9 mouse cellular contexts compared by ENCODE assay signal in the genomic region with DNA sequence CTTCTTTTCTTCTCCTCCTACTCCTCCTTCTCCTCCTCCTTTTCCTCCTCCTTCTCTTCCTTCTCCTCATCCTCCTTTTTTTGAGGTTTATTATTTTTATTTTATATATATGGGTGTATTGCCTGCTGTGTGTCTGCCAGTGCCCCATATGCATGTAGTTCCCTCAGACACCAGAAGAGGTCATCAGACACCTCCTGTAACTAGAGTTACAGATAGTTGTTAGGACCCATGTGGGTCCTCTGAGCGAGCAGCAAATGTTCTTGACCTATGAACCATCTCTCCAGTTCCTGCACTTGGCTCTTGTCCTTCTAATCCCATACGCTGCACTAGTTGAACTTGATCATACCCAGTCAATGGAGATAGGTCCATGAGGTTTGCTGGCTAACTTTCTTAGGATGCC. TPM values are rescaled to one million over a fixed set of nuclear protein-coding genes. Genes with fewer than 3 reads are reported as not detected.
DNase-seq lines count a peak whose midpoint lies in the region; ATAC-seq and TF ChIP-seq lines count a peak whose summit lies in the region.
"Had no signal": no experiment of that assay in that cellular context is flagged by ENCODE, and none has a peak within 500 bp of the region (broad histone marks: within the 10 kb centered on the region; RNA-seq: fewer than 3 reads in every experiment).

No protein-coding gene starts in this region.

- intact Hi-C loops in heart, postnatal 36 days (cut with DNase I) = no loop called here
- intact Hi-C loops in gastrocnemius, postnatal 14 days (cut with DNase I; ENCODE audit: low total_unique reads) = no loop called here

- H3K4me3 ChIP-seq in heart, postnatal 0 days (ENCODE audit: low read depth, low read length) = no peak overlapping the region
- no peak overlapping the region for H3K4me3 ChIP-seq in thymus, adult 2 months (ENCODE audit: control insufficient read depth, insufficient read depth, low read length)
- no peak overlapping the region for H3K4me3 ChIP-seq in embryonic facial prominence, embryonic 11.5 days (ENCODE audit: low read depth, low read length)
- H3K4me3 ChIP-seq: liver, embryonic 15.5 days had no signal

- no peak overlapping the region for H3K4me2 ChIP-seq in heart, postnatal 0 days (ENCODE audit: low read depth, low read length)
- H3K4me2 ChIP-seq in embryonic facial prominence, embryonic 11.5 days (ENCODE audit: low read depth, low read length) = no peak overlapping the region
- H3K4me2 ChIP-seq: liver, embryonic 15.5 days had no signal

- no peak overlapping the region for H3K9ac ChIP-seq in heart, postnatal 0 days (replicated peaks; ENCODE audit: low read depth, low read length)
- H3K9ac ChIP-seq in embryonic facial prominence, embryonic 11.5 days (replicated peaks; ENCODE audit: low read length) = no peak overlapping the region
- H3K9ac ChIP-seq: liver, embryonic 15.5 days had no signal

- 0 out of 2 replicates have a peak, but pooled peaks cover 3% of the 10 kb centered on the region for H3K27me3 ChIP-seq in heart, postnatal 0 days (ENCODE audit: control insufficient read depth, insufficient read depth, low read length)
- H3K27me3 ChIP-seq in thymus, adult 2 months (ENCODE audit: control insufficient read depth, insufficient read depth, low read length) = no peaks in the 10 kb centered on the region
- no peaks in the 10 kb centered on the region for H3K27me3 ChIP-seq in embryonic facial prominence, embryonic 11.5 days (ENCODE audit: control insufficient read depth, insufficient read depth, low read length)
- H3K27me3 ChIP-seq: liver, embryonic 15.5 days had no signal

- peak; percentile 70 for TF ChIP-seq CTCF in heart, postnatal 0 days (IDR thresholded peaks at IDR 0.05; ENCODE audit: low read depth)
- no peak for TF ChIP-seq CTCF in thymus, adult 2 months (IDR thresholded peaks at IDR 0.05; ENCODE audit: borderline replicate concordance, control insufficient read depth, extremely low read depth, insufficient read depth, low read length, poor library complexity)

- no peak for TF ChIP-seq POLR2A in thymus, adult 2 months (IDR thresholded peaks at IDR 0.05; ENCODE audit: control insufficient read depth, extremely low read depth, insufficient read depth, low read length, poor library complexity)

- TF ChIP-seq EP300 in heart, postnatal 0 days (IDR thresholded peaks at IDR 0.05; ENCODE audit: low read depth) = no peak

- H3K4me1 ChIP-seq in heart, postnatal 0 days (ENCODE audit: control insufficient read depth, insufficient read depth) = no peaks in the 10 kb centered on the region
- H3K4me1 ChIP-seq in thymus, adult 2 months (replicated peaks; ENCODE audit: control insufficient read depth, insufficient read depth, low read length) = no peaks in the 10 kb centered on the region
- no peaks in the 10 kb centered on the region for H3K4me1 ChIP-seq in embryonic facial prominence, embryonic 11.5 days (ENCODE audit: control insufficient read depth, insufficient read depth, low read length)
- H3K4me1 ChIP-seq: liver, embryonic 15.5 days had no signal

- ATAC-seq in heart, postnatal 0 days (ENCODE audit: insufficient read depth, low read depth) = no peak; the same call in 1 of the 2 replicates
- no peak for ATAC-seq in embryonic facial prominence, embryonic 11.5 days (replicated peaks; ENCODE audit: insufficient number of reproducible peaks, low FRiP score, low TSS enrichment, low read depth)

- no peak overlapping the region for H3K27ac ChIP-seq in heart, postnatal 0 days (ENCODE audit: low read depth)
- no peak overlapping the region for H3K27ac ChIP-seq in thymus, adult 2 months (ENCODE audit: control insufficient read depth, insufficient read depth, low read length)
- H3K27ac ChIP-seq in embryonic facial prominence, embryonic 11.5 days (replicated peaks; ENCODE audit: low read depth, low read length) = no peak overlapping the region
- H3K27ac ChIP-seq: liver, embryonic 15.5 days had no signal

- H3K36me3 ChIP-seq in heart, postnatal 0 days (replicated peaks; ENCODE audit: control insufficient read depth, insufficient read depth, low read length) = no peaks in the 10 kb centered on the region
- no peaks in the 10 kb centered on the region for H3K36me3 ChIP-seq in thymus, adult 2 months (ENCODE audit: control insufficient read depth, insufficient read depth, low read length)
- H3K36me3 ChIP-seq in embryonic facial prominence, embryonic 11.5 days (replicated peaks; ENCODE audit: control insufficient read depth, insufficient read depth, low read depth, low read length) = no peaks in the 10 kb centered on the region
- H3K36me3 ChIP-seq: liver, embryonic 15.5 days had no signal

- DNase-seq in heart, postnatal 0 days (ENCODE audit: low spot score) = peak; percentile 57
- DNase-seq in heart, postnatal 36 days = no peak
- DNase-seq in thymus, adult 2 months = peak; percentile 5
- no peak for DNase-seq in thymus, adult 18-20 months
- DNase-seq in embryonic facial prominence, embryonic 11.5 days (ENCODE audit: low spot score) = peak; percentile 73
- DNase-seq in retina, postnatal 1 day = peak; percentile 76
- DNase-seq in cerebellum, adult 11 months = no peak
- no peak for DNase-seq in gastrocnemius, postnatal 14 days

- WGBS in heart, postnatal 0 days = 50% methylated on average over 2 of the region's 2 CpGs
- 56% methylated on average over 2 of the region's 2 CpGs for WGBS in thymus, adult 2 months
- WGBS in embryonic facial prominence, embryonic 11.5 days = 36% methylated on average over 2 of the region's 2 CpGs

- H3K9me3 ChIP-seq in heart, postnatal 0 days (replicated peaks; ENCODE audit: control insufficient read depth, low read length) = 0 out of 2 replicates have a peak, but pooled peaks cover 2% of the 10 kb centered on the region
- H3K9me3 ChIP-seq in embryonic facial prominence, embryonic 11.5 days (replicated peaks; ENCODE audit: control insufficient read depth, low read length) = no peaks in the 10 kb centered on the region
- H3K9me3 ChIP-seq: liver, embryonic 15.5 days had no signal

RNA-seq across cellular contexts. Expression of gene Duxbl3, which starts 48.3 kb away (rescaled TPM):
- total RNA-seq in heart, postnatal 0 days (2014; rRNA removed; ENCODE audit: low replicate concordance) = 0.23 TPM in 1 of 2 replicates, not detected in the other
- 0.55 and 0.70 TPM in 2 replicates for polyA plus RNA-seq in heart, postnatal 0 days (2015; fragmentation: Nextera tagmentation; extraction: Ambion mirVana)
- not detected for total RNA-seq in heart, postnatal 36 days (2021)
- 0.51 and 0.75 TPM in 2 replicates for polyA plus RNA-seq in thymus, adult 2 months (2012; rRNA removed)
- 3.2 and 4.0 TPM in 2 replicates for polyA plus RNA-seq in embryonic facial prominence, embryonic 11.5 days (2014; fragmentation: Nextera tagmentation; extraction: Ambion mirVana)
- under 1 TPM in 1 of 2 experiments, not detected in 1; 0.64 TPM for total RNA-seq in gastrocnemius, postnatal 14 days (2021)
- polyA plus RNA-seq: liver, embryonic 15.5 days had no signal

Comparison
In these comparisons a context has a peak if more than half of its experiments do, and no peak if none do; other contexts are left out.
1. DNase-seq: peak in heart, postnatal 0 days (single experiment), thymus, adult 2 months (single experiment), embryonic facial prominence, embryonic 11.5 days (single experiment) and retina, postnatal 1 day (single experiment); none in heart, postnatal 36 days (0 of 2), thymus, adult 18-20 months (0 of 2), cerebellum, adult 11 months (single experiment) and gastrocnemius, postnatal 14 days (single experiment).